Mouse (Mus musculus): ENCODE results near the gene Speer3.
"Not testable (repeated sequence)": the region's sequence is repeated elsewhere in the genome, so short reads cannot be mapped to it uniquely, and the experiment has no call there.

Gene Speer3

DNA sequence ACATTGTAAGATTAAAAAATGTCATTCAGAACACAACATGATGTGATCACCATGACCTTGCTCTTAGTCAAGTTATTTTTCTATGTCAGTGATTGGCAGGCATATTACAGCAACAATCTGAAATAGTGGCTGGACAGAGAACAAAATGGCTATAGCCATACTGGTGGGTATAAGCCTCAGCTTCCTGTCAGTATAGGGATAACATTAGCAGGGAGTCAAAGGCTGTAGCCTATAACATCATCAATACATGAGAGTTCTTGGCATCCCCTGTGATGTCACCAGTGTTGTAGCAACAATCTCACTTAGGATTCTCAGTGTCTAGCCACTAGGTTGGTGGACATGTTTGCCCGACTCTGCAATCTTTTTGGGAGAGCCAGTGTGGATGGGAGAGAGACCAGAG lies at the start of gene Speer3:
Gene Speer3, plus strand, starts transcription at position 301 of the 400 bp plus-strand sequence.
- no peak for DNase-seq (ENCODE audit: low spot score in 2 of 2)

DNA sequence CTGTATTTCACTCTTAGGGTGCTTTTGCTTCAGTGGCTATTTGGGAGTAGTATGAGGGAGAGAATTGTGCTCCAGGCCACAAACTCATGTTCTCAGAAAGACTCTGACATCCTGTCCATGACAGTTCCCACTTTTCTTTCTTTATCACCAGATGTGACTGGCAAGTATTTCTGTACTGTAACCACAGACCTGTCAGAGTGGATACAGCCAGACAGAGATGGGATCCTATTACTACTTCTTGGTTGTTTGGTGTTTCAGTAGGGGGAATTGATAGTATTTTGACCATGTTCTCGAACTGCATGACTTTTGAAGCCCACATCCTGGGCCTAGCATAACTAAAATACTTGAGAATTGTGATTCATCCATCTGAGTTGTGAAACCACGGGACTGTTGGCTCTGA lies 19.1 kb downstream of the Speer3 start:
- DNase-seq (ENCODE audit: low spot score in 2 of 2), result not testable (repeated sequence)

DNA sequence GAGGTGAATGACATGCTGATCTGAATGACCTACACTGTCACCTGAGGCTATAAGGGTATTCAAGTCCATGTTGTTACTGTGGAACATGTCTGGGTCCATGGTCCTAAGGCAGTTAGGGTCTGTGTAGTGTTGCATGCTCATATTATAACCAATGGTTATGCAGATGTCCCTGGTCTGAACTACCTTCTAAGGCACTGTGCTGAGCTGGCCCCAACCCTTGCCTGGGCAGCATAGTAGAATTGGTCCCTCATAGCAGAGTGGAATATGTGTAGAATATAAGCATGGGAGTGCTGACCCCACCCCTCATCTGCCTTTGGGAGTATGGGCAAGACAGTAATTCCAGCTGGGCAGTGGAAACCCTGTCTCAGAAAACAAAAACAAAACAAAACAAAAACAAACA lies 33.7 kb downstream of the Speer3 start:
- no peak for DNase-seq (ENCODE audit: low spot score in 2 of 2)

DNA sequence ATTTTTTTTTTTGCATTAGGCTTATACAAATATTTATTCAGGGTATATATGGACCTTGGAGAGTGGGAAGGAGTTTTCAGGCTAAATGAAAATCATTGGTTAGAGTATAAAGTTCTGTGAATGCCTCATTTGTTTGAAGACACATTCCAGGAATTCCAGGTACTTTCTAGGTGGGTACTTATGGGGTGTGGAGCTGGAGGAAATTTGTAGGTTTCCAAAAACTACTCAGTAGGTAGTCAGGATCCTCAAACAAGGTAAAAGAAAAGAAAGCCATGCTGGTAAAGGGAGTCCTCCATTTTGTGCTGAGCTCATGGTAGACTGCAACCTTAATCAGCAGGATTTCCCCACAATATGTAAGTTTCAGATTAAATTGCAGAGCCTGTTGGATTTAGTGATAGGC lies 35.3 kb downstream of the Speer3 start:
- no peak for DNase-seq (ENCODE audit: low spot score in 2 of 2)

DNA sequence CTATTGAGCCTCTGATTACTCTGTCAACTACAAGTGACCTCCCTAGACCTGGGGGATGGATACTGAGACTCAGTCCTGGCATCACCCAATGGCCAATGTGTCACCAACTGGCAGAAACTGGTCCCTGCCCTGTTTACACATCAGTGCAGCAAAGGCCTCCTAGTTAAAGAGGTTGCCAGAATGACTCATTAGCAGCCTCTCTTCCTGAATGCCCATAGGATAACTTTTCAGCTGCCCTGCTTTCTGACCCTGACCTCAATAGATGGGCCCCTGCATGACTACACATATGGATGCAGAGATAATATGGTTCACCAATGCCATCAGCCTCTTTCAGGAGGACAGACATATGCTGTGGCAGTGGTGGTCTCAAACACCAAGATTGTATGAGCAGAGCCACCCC lies 52.9 kb downstream of the Speer3 start:
- DNase-seq (ENCODE audit: low spot score in 2 of 2), result no peak
